ENCODE assay signal across 29 mouse cellular contexts in the genomic region with DNA sequence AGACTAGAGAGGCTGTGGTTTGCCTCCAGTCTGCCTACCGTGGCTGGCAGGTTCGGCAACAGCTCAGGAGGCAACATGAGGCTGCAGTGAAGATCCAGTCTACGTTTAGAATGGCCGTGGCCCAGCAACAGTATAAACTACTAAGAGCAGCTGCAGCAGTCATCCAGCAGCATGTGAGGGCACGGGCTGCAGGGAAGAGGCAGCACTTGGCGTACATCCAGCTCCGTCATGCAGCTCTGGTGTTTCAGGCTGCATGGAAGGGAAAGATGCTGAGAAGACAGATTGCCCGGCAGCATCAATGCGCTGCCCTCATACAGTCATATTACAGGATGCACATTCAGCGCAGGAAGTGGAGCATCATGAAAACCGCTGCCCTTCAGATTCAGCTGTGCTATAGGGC. TPM values are rescaled to one million over a fixed set of nuclear protein-coding genes. Genes with fewer than 3 reads are reported as not detected.
DNase-seq lines count a peak whose midpoint lies in the region; ATAC-seq and TF ChIP-seq lines count a peak whose summit lies in the region.
"Had no signal": no experiment of that assay in that cellular context is flagged by ENCODE, and none has a peak within 500 bp of the region (broad histone marks: within the 10 kb centered on the region; RNA-seq: fewer than 3 reads in every experiment).

No protein-coding gene starts in this region.

- peaks cover 29% of the 10 kb centered on the region for H3K36me3 ChIP-seq in forebrain, embryonic 15.5 days
- H3K36me3 ChIP-seq in forebrain, embryonic 12.5 days (replicated peaks): peaks cover 82% of the 10 kb centered on the region
- H3K36me3 ChIP-seq in forebrain, embryonic 16.5 days (ENCODE audit: control insufficient read depth, insufficient read depth): no peaks in the 10 kb centered on the region
- H3K36me3 ChIP-seq in heart, embryonic 11.5 days (ENCODE audit: control insufficient read depth, insufficient read depth, low read length): peaks cover 50% of the 10 kb centered on the region

- H3K27ac ChIP-seq in forebrain, embryonic 15.5 days (replicated peaks): no peak overlapping the region
- no peak overlapping the region for H3K27ac ChIP-seq in forebrain, embryonic 12.5 days
- no peak overlapping the region for H3K27ac ChIP-seq in left cerebral cortex, adult 2 months
- no peak overlapping the region for H3K27ac ChIP-seq in forebrain, embryonic 16.5 days (ENCODE audit: low read length)
- no peak overlapping the region for H3K27ac ChIP-seq in heart, embryonic 11.5 days (ENCODE audit: low read depth, low read length)
- H3K27ac ChIP-seq: embryonic facial prominence, embryonic 12.5 days; kidney, embryonic 15.5 days; limb, embryonic 15.5 days had no signal

- WGBS in forebrain, embryonic 15.5 days: 79% methylated on average over 11 of the region's 11 CpGs
- 94% methylated on average over 11 of the region's 11 CpGs for WGBS in forebrain, embryonic 12.5 days
- WGBS in forebrain, embryonic 16.5 days: 81% methylated on average over 11 of the region's 11 CpGs
- WGBS in heart, embryonic 11.5 days (ENCODE audit: insufficient replicate concordance): 94% methylated on average over 11 of the region's 11 CpGs

- no peaks in the 10 kb centered on the region for H3K27me3 ChIP-seq in forebrain, embryonic 15.5 days
- no peaks in the 10 kb centered on the region for H3K27me3 ChIP-seq in forebrain, embryonic 12.5 days
- H3K27me3 ChIP-seq in forebrain, embryonic 16.5 days (replicated peaks; ENCODE audit: control insufficient read depth, insufficient read depth, low read length): no peaks in the 10 kb centered on the region
- no peaks in the 10 kb centered on the region for H3K27me3 ChIP-seq in heart, embryonic 11.5 days (ENCODE audit: control insufficient read depth, insufficient read depth, low read length)
- H3K27me3 ChIP-seq: embryonic facial prominence, embryonic 12.5 days; kidney, embryonic 15.5 days; limb, embryonic 15.5 days had no signal

- intact Hi-C loops in left cerebral cortex, postnatal 4 days (cut with DNase I): no loop called here
- intact Hi-C loops in left cerebral cortex, adult 2 months (cut with DNase I): loop anchor here (10.0 kb wide), 1 partner anchor 1186 kb away; no protein-coding TSS in a partner anchor

- H3K9ac ChIP-seq in forebrain, embryonic 15.5 days (replicated peaks): no peak overlapping the region
- H3K9ac ChIP-seq in forebrain, embryonic 12.5 days: no peak overlapping the region
- H3K9ac ChIP-seq in forebrain, embryonic 16.5 days (replicated peaks; ENCODE audit: low read depth, low read length): no peak overlapping the region
- H3K9ac ChIP-seq in heart, embryonic 11.5 days (ENCODE audit: low read depth, low read length): no peak overlapping the region
- H3K9ac ChIP-seq: embryonic facial prominence, embryonic 12.5 days; kidney, embryonic 15.5 days; limb, embryonic 15.5 days; liver, postnatal 0 days had no signal

- peak; percentile 41; the same call in 1 of the 2 replicates for ATAC-seq in forebrain, embryonic 15.5 days (replicated peaks)
- ATAC-seq in forebrain, embryonic 12.5 days (ENCODE audit: low FRiP score): no peak
- ATAC-seq in forebrain, embryonic 16.5 days: peak; percentile 45; the same call in 1 of the 2 replicates
- no peak for ATAC-seq in heart, embryonic 11.5 days (replicated peaks; ENCODE audit: insufficient number of reproducible peaks, low FRiP score, low TSS enrichment)
- ATAC-seq: intestine, postnatal 0 days; liver, postnatal 0 days had no signal

- no peak overlapping the region for H3K4me2 ChIP-seq in forebrain, embryonic 15.5 days (replicated peaks)
- no peak overlapping the region for H3K4me2 ChIP-seq in forebrain, embryonic 12.5 days
- H3K4me2 ChIP-seq in forebrain, embryonic 16.5 days (ENCODE audit: low read length): no peak overlapping the region
- H3K4me2 ChIP-seq in heart, embryonic 11.5 days: no peak overlapping the region
- H3K4me2 ChIP-seq: embryonic facial prominence, embryonic 12.5 days; kidney, embryonic 15.5 days; limb, embryonic 15.5 days had no signal

- TF ChIP-seq CTCF in left cerebral cortex, adult 2 months (IDR thresholded peaks at IDR 0.05): no peak

- H3K4me3 ChIP-seq in forebrain, embryonic 15.5 days: no peak overlapping the region
- H3K4me3 ChIP-seq in forebrain, embryonic 12.5 days (replicated peaks): no peak overlapping the region
- no peak overlapping the region for H3K4me3 ChIP-seq in left cerebral cortex, adult 2 months
- no peak overlapping the region for H3K4me3 ChIP-seq in forebrain, embryonic 16.5 days (replicated peaks; ENCODE audit: low read length)
- H3K4me3 ChIP-seq in heart, embryonic 11.5 days (ENCODE audit: low read depth, low read length): no peak overlapping the region
- H3K4me3 ChIP-seq: embryonic facial prominence, embryonic 12.5 days; erythroblast, embryonic 14.5 days; kidney, embryonic 15.5 days; limb, embryonic 15.5 days; myocyte had no signal

- H3K9me3 ChIP-seq in forebrain, embryonic 15.5 days: no peaks in the 10 kb centered on the region
- H3K9me3 ChIP-seq in forebrain, embryonic 12.5 days: no peaks in the 10 kb centered on the region
- no peaks in the 10 kb centered on the region for H3K9me3 ChIP-seq in forebrain, embryonic 16.5 days (ENCODE audit: control insufficient read depth, low read length)
- H3K9me3 ChIP-seq in heart, embryonic 11.5 days (replicated peaks; ENCODE audit: control insufficient read depth, low read length): no peaks in the 10 kb centered on the region
- H3K9me3 ChIP-seq: embryonic facial prominence, embryonic 12.5 days; kidney, embryonic 15.5 days; limb, embryonic 15.5 days had no signal

- DNase-seq in left cerebral cortex, postnatal 4 days: peak; percentile 33
- DNase-seq in left cerebral cortex, adult 2 months (ENCODE audit: extremely low spot score in 1 of 2, low spot score in 2 of 2): no peak
- DNase-seq in retina, postnatal 1 day: peak; percentile 7
- no peak for DNase-seq in retina, embryonic 14.5 days (ENCODE audit: low spot score)
- DNase-seq: adrenal gland, postnatal 36 days; B cell, adult 2 months; cerebellum, adult 2 months; gastrocnemius, postnatal 25 days; kidney, postnatal 4 days; layer of hippocampus, postnatal 36 days; liver, postnatal 0 days; lung, postnatal 14 days; thymus, postnatal 36 days had no signal

- H3K4me1 ChIP-seq in forebrain, embryonic 15.5 days: no peaks in the 10 kb centered on the region
- H3K4me1 ChIP-seq in forebrain, embryonic 12.5 days: no peaks in the 10 kb centered on the region
- no peaks in the 10 kb centered on the region for H3K4me1 ChIP-seq in forebrain, embryonic 16.5 days (replicated peaks; ENCODE audit: control insufficient read depth, insufficient read depth, low read length)
- H3K4me1 ChIP-seq in heart, embryonic 11.5 days (ENCODE audit: control insufficient read depth, insufficient read depth, low read length): no peaks in the 10 kb centered on the region
- H3K4me1 ChIP-seq: embryonic facial prominence, embryonic 12.5 days; kidney, embryonic 15.5 days; limb, embryonic 15.5 days had no signal

RNA-seq across cellular contexts. Expression of a gene that starts 22.6 kb away (rescaled TPM):
- polyA plus RNA-seq in forebrain, embryonic 15.5 days (2015; fragmentation: Nextera tagmentation; extraction: Ambion mirVana): not detected in 2 replicates
- polyA plus RNA-seq in forebrain, embryonic 12.5 days (2016; fragmentation: Nextera tagmentation; extraction: Ambion mirVana): not detected in 2 replicates
- not detected for total RNA-seq in left cerebral cortex, postnatal 4 days (2021)
- not detected for total RNA-seq in left cerebral cortex, adult 2 months (2021)
- not detected in 2 replicates for polyA plus RNA-seq in forebrain, embryonic 16.5 days (2015; fragmentation: Nextera tagmentation; extraction: Ambion mirVana)
- not detected in 2 replicates for polyA plus RNA-seq in heart, embryonic 11.5 days (2014; fragmentation: Nextera tagmentation; extraction: Ambion mirVana)
- total RNA-seq: adrenal gland, postnatal 36 days; gastrocnemius, postnatal 25 days; heart, adult 8-10 months; hematopoietic stem cell, adult 5-6 weeks; layer of hippocampus, postnatal 36 days; left cerebral cortex, postnatal 25 days had no signal
- polyA plus RNA-seq: cerebellum, adult 2 months; embryonic facial prominence, embryonic 12.5 days; erythroblast, embryonic 14.5 days; heart, embryonic 16.5 days; myocyte; spleen, adult 2 months; stomach, embryonic 14.5 days had no signal

RNA-seq across cellular contexts. Expression of a gene that starts 24.3 kb away (rescaled TPM):
- polyA plus RNA-seq in forebrain, embryonic 15.5 days (2015; fragmentation: Nextera tagmentation; extraction: Ambion mirVana): 10.3 and 11.6 TPM in 2 replicates
- 34.0 and 35.4 TPM in 2 replicates for polyA plus RNA-seq in forebrain, embryonic 12.5 days (2016; fragmentation: Nextera tagmentation; extraction: Ambion mirVana)
- 1 to 10 TPM; 4.4 to 4.7 TPM for total RNA-seq in left cerebral cortex, postnatal 4 days (2021)
- under 1 TPM; 0.48 to 0.51 TPM for total RNA-seq in left cerebral cortex, adult 2 months (2021)
- polyA plus RNA-seq in forebrain, embryonic 16.5 days (2015; fragmentation: Nextera tagmentation; extraction: Ambion mirVana): 8.2 and 9.2 TPM in 2 replicates
- 16.1 and 18.3 TPM in 2 replicates for polyA plus RNA-seq in heart, embryonic 11.5 days (2014; fragmentation: Nextera tagmentation; extraction: Ambion mirVana)

RNA-seq across cellular contexts. Expression of a gene that starts 56.8 kb away (rescaled TPM):
- polyA plus RNA-seq in forebrain, embryonic 15.5 days (2015; fragmentation: Nextera tagmentation; extraction: Ambion mirVana): 15.9 and 16.3 TPM in 2 replicates
- polyA plus RNA-seq in forebrain, embryonic 12.5 days (2016; fragmentation: Nextera tagmentation; extraction: Ambion mirVana): 26.2 TPM in 2 replicates
- 10 to 100 TPM; 57.9 to 59.5 TPM for total RNA-seq in left cerebral cortex, postnatal 4 days (2021)
- 10 to 100 TPM; 26.8 to 27.4 TPM for total RNA-seq in left cerebral cortex, adult 2 months (2021)
- 17.3 and 21.7 TPM in 2 replicates for polyA plus RNA-seq in forebrain, embryonic 16.5 days (2015; fragmentation: Nextera tagmentation; extraction: Ambion mirVana)
- 8.9 and 12.1 TPM in 2 replicates for polyA plus RNA-seq in heart, embryonic 11.5 days (2014; fragmentation: Nextera tagmentation; extraction: Ambion mirVana)

Comparison
In these comparisons a context has a peak if more than half of its experiments do, and no peak if none do; other contexts are left out.
1. ATAC-seq: peak in forebrain, embryonic 15.5 days (single experiment) and forebrain, embryonic 16.5 days (single experiment); none in forebrain, embryonic 12.5 days (single experiment) and heart, embryonic 11.5 days (single experiment).
2. DNase-seq: peak in left cerebral cortex, postnatal 4 days (single experiment) and retina, postnatal 1 day (single experiment); none in left cerebral cortex, adult 2 months (0 of 2) and retina, embryonic 14.5 days (single experiment).